Mouse (Mus musculus) cerebellum, postnatal 25 days (tissue): Measurements from ENCODE around the gene Zranb1.

Experiments used
- DNase-seq, 2 experiments: peaks; one replicate each; pipeline ENCODE4 v3.0.0; 2021; ENCODE audit warnings: mixed read lengths in 2 of 2

Zranb1 gene

DNA sequence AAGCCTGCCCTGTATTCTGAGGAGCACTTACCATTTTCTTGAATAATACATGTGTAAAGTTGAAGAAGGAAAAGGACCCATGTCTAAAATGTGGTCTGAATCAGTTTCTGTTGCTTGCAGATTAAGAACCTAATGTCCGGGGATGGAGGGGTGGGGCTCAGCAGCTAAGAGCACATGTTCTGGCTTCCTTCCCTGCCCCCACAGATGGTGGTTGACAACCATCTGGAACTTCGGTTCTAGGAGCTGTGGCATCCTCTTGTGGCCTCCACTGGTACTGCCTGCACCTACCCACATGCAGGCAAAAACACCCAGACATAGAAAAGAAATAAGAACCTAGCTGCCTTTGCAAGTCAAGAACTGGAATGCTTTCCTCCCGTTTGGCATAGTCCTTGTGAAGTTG lies 72.5 kb downstream of the Zranb1 start:
- DNase-seq = peak; percentile 92 to 96

DNA sequence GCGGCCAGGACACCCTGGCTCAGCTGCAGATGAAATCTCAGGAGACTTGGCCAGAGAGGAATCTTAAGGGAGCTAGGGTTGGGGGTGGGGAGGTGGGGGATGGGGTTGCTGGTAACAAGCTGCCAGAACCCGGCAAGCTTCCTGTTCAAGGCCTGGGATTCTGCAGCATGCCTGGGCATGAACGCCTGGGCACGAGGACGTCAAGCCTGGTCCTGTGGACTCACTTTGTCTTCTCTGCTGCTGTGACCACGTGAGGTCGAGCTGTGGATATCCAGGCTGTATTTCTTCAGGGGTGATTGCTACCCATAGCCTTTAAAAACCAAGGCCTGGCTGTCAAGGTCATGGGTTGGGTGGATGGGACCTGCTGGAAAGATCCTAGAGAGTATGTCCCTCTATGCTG lies 74.8 kb downstream of the Zranb1 start:
- no peak for DNase-seq

DNA sequence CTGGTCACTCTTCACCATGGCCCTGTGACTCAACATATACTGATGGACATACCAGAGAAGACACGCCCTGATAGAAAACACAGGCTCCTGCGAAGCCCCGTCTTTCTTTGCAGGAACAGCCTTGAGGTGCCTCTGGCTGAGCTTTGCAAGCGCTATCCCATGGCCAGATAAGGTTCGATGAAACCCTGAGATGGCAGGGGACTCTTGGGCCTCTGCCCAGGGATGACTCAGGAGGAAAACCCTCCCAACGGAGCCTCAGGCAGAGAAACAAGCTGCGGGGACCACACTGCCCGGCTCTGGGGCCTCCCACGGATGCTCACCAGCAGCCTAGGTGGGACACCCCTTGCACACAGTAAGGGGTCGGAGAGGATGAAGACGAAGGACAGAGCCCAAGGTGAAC lies 76.4 kb downstream of the Zranb1 start:
- peak; percentile 76 to 85 for DNase-seq

DNA sequence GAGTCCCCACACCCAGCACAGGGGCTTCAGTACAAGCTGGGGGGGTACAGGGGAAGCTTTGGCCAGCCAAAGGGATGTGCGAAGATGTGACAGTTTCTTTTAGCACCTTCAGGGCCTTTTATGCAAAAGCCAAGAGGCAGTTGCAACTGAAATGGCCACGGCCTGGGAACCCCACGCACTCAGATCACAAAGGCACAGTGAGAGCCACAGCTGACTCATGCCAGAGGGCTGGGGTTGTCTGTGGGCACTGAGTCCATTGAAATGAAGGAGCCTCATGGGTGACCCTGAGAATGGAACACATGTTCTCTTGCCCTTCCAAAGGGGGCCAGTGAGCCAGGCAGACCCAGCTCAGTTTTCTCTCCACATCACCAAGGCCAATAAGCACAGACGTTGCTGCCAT lies 77.7 kb downstream of the Zranb1 start:
- DNase-seq = no peak

DNA sequence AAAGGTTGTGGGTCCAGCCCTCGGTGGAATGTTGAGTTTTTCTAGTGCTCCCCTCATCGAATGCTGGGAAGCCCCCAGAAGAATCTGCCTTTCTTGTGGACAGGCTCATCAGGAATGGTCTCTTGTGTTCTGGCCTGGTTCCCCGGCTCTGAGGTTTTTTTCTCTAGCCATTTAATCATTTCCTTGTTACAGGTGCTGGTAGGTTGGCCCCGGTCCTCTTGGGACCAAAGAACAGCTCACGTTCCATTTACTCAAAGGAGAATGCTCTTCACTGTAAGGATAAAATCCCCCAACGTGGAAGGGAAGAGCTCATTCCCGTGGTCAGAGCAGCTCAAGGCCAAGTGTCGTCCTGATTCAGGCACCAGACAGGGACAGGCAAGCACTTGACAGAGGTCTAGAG lies 78.7 kb downstream of the Zranb1 start:
- DNase-seq = no peak

DNA sequence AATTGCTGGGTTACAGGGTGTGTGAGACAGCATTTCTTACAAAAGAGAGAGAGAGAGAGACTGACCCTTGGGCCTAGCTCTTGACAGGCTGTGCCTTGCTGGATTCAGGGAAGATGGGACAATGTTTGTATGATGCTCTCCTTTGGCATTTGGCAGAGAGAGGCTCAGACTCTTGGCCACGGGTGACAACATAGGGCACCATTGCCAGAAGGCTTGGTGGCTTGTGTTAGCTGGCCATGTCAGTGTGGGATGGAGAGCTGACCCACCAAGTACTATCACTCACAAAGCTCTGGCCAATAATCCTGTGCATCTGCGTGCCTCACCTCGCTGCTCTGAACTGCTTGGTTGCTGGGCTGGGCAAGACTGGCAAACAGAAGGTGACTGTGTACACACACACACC lies 79.5 kb downstream of the Zranb1 start:
- peak; percentile 53 to 61 for DNase-seq

DNA sequence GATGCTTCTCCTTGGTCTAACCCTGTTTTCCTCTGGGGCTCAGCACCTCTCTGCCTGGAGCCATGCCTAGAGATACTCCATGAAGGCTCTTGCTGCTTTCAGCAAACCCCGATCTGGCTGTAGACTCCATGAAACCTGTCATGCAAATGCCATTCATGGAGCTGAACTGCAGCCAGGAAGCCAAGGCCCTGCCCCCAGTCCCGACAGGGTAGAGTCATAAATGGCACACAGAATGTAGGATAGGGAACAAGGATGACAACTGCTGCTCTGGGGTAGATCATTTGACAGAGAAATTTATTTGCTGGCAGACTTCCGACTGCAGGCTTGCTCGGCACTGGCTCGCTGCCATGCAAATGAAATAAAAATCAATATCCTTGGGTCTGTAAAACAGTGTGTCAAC lies 80.2 kb downstream of the Zranb1 start:
- peak; percentile 78 to 80 for DNase-seq

DNA sequence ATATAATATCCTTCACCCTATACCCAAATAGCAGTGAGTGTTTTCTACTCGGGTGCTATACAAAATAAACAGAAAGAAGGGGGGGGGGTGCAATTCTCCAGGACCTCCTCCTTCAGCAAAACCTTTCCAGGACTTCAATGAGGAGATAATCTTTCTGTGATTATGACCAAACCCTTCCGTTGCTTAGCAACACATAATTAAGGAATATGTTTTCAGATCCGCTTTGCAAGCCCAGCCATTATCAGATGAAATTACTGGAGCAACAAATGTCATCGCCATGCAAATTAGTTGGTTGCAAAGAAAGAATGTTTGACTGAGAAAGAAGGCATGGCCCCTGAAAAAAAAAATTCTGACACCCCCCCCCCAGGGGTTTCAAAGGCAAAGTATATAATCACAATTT lies 80.7 kb downstream of the Zranb1 start:
- no peak for DNase-seq

DNA sequence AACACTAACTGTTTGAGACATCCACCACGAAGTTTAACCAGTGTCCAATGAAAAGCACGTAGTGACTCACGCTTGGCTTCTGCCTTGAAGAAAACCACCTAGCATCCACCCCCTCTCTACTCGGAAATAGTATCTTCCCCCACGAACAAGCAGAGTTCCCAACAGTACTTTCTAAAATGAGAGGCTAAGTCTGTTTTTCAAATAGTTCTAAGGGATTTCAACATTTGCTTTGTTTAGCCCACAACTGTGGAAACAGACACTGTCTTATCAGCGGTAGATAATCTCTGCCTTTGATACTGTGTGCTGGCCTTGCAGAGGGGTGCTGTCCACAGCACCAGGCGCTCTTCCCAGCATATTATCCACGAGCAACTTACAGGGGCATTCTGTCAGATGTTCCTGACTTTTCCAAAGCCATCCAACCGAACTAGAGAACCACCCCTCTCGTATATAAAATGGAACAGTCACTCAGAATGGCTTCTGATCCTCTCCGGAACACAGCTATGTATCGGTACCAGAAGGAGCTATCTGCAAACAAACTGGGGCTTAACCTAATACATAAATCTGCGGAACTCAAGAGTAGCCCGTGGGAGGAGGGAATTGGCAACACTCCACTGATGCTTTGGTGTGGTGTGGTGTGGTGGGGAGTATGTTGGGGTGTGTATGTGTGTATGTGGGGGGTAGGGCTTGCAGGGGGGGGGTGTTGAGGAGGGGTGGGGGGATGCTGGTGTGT lies 81.9 kb downstream of the Zranb1 start:
- DNase-seq = no peak

DNA sequence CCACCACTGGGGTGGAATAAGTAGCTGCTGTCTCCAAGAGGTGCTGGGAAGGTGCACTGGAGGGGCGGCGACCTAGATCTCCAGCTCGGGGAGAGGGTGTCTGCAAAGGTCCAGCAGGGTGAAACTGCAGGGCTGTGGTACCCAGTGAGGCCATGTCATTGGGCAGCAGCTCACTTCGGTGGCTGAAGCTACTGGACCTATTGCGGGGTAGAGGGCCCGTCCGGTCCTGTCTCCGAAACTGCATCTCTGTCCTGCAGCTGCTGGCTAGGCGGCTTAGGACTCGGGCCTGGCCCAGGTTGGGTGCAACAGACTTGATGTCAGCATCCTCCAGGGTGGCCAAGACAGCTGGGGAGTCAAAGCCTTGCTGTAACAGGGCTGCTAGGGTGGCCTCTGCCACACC lies 83.0 kb downstream of the Zranb1 start:
- no peak for DNase-seq

DNA sequence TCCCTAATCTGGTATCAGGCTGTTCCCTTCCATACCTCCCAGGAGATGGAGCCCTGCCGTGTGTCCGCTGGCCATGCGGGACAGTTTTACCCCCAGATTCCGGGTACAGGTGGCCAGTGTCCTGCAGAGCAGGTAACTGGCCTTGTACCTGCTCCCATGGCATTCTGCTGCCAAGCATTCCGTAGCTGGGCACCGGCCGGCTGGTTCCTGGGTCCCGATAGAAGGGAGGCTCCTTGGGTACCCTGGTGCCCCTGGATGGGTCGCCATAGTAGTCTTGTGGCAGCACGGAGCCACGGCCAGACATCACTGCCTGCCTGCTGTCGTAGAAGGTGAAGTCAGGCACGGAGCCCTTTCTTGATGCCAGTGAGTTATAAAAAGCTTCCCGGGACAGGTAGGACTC lies 83.7 kb downstream of the Zranb1 start:
- DNase-seq = peak; percentile 53 to 61

DNA sequence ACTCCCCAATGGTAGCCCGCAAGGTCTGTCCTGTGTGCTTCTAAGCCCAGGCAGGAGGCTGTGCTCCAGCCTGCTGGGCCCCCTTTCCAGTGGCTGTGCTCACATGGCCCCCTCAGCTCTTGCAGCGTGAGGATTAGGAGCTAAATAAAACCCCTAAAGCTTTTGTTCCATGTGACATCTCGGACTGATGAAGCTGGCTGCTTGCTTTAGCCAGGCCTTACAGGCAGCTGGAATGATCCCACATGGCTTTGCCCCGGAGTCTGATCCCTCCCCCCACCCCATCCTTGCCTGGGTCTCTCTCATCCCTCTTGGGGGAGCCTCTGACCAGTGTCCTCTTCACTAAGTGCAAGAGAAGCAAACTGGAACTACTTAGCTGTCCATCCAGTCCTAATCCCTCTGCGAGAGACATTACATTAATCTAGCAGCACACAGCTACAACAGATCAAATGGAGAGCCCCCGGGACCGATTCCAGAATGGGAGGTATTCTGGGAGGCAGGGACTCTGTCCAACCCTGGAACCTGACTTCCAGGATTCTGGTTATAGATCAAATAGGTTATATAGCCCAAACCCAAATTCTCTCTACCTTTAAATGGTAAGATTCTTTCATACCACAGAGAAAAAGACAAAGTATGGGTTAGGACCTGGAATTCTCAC lies 84.6 kb downstream of the Zranb1 start:
- peak in 1 of 2 experiments; percentile 52 for DNase-seq

DNA sequence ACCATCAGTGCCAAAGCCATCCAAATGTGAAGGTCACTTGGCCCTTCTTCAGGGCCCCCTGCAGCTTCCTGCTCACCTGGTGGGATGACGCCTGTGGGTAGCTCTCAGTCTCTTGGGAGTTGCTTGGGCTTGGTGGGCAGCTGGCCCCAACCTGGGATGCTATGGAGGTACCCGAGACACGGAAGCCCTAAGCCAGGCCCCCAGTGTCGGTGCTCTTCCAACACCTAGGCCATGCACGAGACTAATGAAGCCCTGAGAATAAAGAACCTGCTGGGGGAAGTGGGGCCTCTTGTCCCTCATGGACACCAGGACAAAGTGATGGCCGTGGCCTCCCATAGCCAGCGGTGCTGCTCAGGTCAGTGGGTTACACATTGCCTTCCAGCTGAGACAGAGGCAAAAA lies 88.0 kb downstream of the Zranb1 start:
- DNase-seq = no peak

DNA sequence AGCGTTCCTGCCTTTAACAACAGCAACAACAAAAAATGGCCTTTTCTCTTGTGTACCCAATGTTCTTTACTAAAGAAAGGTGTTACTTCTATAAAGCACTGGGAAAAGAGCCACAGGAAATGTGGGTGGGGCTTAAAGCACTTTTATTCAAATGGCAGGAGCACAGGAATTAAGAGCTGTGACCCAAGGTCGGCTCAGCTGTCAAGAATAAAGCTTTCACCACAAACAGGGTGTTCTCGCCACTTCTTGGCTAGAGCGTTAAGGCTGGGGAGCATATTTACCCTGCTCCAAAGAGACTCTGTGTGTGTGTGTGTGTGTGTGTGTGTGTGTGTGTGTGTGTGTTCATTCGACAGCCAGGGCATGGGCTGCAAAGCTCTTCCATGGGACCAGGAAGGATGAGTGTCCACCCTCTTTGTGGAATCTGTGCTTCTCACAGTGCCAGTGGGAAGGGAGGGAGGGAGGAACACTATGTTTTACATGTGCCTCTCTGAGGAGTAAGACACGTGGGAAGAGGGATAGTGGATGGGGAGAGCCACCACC lies 88.6 kb downstream of the Zranb1 start:
- no peak for DNase-seq

DNA sequence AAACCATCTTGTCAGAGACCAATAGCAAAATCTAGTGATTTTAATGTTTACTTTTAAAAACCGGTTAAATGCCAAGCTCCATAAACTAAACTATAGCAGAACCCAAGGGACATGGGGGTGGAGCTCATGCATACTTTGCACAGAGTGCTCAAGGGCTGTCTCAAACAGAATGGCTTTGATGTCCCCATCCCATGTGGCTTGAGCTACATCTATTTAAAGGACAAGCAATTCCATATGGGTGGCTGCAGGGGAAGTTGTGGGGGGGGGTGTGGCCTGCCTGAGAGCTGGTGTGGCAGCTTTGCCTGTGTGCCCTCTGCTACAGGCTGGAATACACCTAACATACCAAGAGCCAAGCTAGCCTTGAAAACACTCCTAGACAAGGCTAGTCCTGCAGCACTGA lies 93.8 kb downstream of the Zranb1 start:
- DNase-seq = peak in 1 of 2 experiments; percentile 47

DNA sequence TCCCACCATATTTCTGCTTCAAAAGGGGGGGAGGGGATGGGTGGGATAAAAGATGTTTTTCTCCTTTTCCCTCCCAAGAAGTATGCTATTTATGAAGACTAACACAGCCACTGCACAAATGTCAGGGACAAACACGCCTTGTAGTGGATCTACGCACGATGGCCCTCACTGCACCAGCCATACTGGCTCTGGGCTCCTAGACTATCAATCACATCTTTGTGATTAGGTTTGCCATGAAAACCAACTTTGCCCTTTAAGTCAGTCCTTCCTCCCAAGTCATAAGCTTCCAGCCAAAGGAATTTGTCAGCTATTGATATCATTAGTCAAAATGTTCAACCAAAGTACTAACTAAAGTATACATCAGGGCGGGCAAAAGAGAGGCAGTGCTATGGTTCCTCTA lies 97.0 kb downstream of the Zranb1 start:
- no peak for DNase-seq

DNA sequence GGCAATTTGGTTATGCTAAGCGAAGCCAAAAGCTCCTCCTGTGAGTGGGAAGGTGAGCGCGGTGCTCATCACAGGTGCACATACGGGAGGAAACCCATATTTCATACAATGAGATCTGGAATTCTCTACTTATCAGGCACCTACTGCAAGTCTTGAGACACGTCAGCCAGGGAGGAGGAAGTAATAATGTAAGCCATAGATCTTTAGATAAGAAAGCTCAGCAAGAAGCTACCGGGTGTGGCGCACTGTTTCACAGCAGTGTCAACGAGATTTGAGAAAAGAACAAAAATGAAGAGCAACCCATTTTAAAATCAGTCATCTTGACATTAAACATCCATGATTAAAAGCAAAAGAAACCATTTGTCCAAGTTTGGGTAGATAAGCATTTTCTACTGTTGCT lies 98.1 kb downstream of the Zranb1 start:
- DNase-seq = no peak

DNA sequence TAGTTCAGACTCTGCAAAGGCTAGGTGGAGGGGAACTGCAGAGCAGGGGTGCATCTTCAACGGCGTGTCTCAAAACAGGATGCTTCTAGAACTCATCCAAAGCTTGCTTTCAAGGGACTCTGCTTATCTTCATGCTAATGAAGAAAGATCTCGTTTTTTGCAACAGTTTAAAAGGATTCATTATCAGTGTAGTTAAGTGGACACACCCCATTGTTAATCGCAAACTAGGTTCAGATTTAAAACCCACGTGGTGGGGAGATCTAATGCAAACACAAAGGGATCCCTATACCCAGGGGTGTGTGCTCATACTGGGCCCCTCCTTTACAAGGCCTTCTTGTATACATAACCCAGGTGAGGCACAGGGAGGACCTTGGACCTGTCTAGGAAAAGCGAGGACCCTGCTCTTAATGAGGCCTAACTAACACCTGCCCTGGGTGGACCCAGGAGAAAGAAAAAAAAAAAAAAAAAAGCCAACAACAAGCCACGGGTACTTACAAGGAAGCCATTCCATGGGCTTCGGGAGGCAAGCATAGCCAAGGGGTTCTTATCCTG lies 98.6 kb downstream of the Zranb1 start:
- no peak for DNase-seq

DNA sequence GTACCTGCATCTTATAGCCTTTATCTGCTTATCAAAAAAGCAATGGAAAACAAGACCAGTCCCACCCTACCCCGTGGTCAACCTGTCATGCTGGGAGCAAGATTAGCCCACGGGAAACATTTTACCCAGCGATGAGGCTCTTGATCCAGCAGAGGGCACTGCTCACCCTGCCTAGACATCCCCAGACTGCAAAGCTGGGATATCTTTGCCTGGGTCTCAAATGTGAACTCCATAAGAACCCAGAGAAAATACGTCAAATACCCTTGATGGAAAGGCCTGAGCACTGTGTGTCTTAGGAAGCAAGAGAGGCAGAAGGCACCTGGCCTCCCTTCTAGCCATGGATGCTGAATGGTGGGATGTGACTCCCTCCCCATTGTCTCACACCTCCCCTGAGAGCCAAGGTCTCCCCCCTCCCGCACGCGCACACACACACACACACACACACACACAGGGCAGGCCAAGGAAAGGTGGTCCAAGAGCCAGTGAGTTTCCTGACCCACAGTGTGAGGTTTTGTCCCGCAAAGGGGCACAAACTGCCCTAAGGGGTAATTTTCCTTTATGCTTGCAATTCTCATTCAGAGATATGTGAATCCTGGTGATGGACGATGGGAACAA lies 101.8 kb downstream of the Zranb1 start:
- DNase-seq = peak; percentile 76 to 80

DNA sequence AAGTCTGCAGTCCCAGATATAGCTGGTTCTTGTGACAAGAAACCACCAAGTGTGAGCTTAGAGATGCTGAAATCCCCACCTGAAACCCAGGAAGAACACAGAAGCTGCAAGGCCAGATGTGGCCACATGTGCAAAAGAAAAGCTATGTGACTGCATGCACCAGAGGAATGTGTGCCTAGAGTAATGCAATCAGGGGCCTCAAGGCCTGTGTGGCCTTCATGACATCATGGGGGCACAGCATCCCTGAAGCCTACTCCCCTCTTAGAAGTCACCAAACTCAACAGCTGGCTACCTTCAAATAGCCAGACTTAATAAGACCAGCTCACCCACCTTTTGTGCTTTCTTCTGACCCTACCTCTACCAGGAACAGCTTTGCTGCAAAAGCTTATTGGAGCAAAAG lies 105.0 kb downstream of the Zranb1 start:
- DNase-seq = no peak
